Mouse (Mus musculus) right cerebral cortex, postnatal 14 days (tissue): ENCODE measurements around the gene Eci2.
"Not testable (repeated sequence)": the region's sequence is repeated elsewhere in the genome, so short reads cannot be mapped to it uniquely, and the experiment has no call there.

Source experiments
- DNase-seq: peaks from one replicate; pipeline ENCODE4 v3.0.0; 2022

The Eci2 gene

DNA sequence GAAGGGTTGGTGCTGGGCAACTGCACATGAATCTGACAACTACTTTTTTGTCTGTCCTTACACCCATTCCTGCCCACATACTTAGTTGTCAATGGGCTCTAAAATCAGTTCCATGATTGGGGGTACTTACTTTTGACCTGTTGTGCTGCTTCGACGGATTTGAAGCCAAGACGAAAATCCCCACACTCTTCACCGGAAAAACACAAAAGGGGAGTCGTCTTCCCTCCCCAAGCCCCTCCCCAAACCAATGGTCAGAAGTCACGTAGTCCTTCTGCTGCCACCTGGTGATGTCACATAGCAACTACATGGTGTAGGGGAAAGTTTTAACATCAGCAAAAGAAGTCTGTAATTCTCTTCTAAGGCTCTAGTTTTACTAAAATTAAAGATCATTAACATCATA, at the start of gene Eci2:
Eci2 (minus strand) TSS at position 218 of the 400 bp plus-strand sequence.
- no peak for DNase-seq

DNA sequence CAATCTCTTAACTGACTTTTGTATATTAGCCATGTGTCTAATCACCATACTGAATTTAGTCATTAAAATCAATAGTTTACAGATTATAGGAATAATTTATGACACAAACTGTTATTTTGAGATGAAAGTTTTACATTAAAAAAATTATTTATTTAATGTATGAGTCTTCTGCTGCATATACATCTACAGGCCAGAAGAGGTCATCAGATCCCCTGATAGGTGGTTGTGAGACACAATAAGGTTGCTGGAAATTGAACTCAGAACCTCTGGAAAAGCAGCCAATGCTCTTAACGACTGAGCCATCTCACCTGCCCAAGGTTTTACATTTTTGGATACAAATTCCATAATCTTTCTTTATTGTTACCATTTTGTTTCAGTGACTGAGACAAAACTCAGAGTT, 48.0 kb upstream of the Eci2 start:
- DNase-seq, result no peak

DNA sequence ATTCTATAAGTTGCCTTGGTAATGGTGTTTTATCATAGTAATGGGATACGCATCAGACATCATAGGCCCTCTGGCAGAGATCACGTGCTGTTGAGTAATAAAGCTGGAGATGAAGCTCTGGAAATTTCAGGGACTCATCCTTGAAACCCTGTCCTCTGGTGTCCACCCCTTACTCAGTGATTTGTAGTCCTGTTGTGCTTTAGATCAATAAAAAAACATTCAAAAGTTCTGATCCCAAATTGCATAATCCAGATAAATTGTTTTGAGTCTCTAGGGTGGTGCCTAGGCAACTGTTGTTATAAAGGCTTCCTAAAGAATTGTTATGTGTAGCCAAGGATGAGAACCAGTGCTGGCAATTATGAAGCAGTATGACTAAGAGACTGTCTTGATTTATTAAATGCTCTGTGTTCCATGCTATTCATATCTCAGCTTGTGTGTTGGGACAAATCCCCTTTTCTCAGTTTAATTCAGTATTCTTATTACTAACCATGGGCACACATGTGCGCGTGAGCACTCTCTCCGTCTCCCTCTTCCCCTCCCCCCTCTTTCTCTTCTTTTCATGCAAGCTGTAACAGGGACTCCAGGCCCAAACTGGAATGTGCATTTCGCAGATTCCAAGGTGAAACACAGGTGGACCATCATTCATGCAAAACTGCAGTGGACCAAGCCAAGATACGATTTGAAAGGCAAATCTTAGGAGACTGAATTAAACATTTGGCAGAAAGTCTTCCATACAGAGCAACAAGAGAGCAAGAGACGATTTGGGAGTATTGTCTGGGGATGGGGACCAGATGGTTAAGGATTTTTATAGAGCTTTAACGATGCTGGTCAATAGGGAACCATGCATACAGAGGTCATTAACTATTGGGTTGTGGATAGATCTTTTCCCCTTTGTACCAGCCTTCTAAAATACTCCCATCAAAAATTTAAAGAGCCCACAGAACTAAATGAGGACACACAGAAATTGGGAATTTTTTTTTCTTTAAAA, 43.9 kb upstream of the Eci2 start:
- DNase-seq, result no peak

DNA sequence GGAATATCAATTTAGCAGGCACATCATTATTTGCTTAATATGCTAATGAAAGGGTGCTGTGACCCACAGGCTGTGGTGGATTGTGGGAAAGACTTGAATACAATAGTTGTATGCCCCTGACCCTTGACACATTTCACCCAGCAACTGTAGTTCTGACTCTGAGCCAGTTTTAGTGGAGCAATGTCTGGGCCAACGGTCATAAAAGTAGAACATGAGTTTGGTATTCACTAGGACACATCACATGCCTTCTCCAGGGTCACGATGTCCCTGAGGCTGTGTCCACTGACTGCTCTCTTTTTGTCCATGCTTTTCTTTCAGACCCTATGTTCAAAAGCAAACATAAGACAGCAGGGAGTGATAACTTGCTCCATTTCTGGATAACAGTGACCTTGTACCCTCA, 40.2 kb upstream of the Eci2 start:
- DNase-seq, result no peak

DNA sequence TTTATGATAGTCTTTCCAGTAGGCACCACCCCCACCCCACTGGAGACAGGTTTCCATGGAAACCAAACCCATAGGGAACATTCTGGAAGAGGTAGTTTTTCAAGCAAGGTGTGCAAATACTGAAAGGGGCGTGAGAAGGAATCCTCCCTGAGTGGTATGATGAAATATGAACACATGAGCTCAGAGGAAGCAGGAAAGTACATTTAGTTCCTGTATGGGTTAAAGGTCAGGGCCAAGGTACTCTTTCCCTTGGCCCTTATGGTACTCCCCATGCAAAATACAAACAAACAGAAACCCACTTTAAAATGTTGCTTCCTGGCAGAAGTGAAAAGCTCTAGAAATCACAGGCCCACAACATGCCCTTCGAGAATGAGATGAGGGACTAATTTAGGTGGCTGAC, 39.1 kb upstream of the Eci2 start:
- no peak for DNase-seq

DNA sequence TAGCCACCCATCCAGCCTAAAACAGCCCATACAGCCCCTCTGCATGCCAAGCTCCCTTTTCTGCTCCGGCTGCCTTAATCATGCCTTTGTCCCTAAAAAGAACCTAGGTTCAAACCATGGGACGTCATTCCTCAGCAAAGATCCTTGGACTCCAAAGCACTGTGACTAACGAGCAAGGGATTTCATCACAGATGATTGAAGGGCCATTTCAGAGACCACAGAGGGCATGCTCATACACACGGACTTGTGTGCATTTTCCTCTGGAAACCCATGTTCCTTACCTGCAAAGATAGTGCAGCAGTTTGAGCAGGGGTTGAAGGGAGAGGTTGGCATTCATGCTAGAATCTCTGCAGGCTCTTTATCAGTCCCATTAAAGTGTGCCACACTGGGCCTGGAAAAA, 37.5 kb upstream of the Eci2 start:
- no peak for DNase-seq

DNA sequence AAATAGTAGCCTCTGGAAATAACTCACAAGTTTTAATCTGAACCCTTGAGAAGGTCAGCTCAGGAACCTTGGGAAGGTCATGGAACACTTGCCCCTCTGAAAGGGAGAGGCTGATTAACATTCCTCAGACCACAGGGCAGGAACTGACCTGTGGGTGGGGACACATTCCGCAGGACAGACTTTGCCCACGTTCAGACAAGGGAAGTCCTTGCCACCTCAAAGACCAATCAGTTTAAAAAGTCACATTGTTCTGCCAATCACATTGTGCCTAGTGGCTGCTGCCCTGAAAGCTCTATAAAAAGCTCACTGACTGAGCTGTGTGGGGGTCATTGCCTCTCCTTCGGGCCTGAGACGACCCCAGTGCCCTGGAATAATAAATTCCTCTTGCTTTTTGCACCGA, 31.2 kb upstream of the Eci2 start:
- DNase-seq, result no peak

DNA sequence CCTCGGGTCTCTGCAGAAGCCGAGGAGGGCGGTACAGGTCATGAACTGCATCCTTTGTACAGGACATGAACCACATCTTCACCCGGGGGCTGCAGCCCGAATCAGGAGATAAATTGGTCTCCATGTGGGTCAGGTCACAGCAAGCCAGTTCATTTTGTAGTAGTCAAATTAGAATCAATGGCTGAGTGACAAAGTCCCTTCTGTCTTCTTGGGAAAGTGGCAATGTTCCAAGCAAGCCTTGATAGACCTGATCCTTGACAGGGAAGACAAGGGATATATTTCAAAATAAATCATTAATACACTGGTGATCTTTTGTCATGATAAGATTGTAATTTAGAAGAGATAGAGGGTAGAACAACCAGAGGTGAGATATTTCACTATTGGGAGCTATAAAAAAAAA, 9.6 kb upstream of the Eci2 start:
- DNase-seq, result no peak

DNA sequence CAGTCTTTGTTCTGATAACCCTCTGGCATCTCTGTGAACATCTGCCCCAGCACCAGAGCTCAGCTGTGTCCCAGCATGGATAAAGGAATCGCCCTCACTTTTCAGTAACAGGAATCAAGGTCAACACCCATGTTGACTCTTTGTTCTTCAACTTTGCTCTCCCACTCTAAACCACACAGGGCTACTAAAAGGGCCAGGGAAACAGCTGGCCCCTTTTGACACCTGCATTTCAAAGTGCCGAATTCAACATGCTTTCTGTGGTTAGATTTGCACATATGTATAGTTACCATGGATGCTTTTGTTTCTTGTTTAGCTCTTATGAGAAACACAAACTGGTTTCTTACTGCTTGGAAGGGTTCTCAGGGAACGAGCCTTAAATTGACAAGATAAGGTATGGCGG, 8.8 kb upstream of the Eci2 start:
- no peak for DNase-seq

DNA sequence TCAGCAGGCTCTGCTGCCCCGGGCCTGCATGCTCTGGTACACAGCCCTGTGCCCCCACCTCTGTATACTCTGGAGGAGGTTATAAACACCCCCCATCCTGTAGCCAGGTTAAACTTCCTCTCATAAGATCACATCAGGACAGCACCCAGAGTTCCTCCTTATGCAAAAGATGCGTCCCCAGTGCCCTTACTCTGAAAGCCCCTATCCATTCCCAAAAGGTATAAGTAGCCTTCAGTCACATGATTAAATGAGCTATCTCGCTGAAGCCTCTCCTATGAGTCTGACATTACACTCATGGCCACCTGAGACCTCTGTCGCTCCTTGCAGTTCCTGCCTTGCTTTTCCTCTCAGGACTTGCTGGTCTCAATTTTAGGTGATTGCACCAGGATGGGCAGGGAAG, 6.7 kb upstream of the Eci2 start:
- DNase-seq, result no peak

DNA sequence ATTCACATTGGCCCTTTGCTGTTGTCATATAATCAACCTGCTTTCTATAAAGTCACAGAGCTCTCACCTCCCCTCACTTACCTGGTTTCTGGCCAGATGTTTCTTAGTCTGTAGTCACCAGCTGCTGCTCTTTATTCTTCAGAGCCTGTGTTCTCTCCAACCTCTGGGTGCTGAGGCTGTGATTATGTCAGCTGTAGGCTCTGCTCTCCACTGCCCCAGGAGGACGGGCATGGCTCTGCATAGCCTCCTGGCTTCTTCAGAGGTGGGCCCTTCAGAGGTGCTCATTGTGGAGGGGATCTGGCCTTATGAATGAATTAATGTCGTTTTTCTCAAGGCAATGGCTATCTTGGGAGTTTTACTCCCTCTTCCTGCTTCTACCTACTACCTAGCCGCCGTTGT, 4.8 kb upstream of the Eci2 start:
- DNase-seq, result no peak

DNA sequence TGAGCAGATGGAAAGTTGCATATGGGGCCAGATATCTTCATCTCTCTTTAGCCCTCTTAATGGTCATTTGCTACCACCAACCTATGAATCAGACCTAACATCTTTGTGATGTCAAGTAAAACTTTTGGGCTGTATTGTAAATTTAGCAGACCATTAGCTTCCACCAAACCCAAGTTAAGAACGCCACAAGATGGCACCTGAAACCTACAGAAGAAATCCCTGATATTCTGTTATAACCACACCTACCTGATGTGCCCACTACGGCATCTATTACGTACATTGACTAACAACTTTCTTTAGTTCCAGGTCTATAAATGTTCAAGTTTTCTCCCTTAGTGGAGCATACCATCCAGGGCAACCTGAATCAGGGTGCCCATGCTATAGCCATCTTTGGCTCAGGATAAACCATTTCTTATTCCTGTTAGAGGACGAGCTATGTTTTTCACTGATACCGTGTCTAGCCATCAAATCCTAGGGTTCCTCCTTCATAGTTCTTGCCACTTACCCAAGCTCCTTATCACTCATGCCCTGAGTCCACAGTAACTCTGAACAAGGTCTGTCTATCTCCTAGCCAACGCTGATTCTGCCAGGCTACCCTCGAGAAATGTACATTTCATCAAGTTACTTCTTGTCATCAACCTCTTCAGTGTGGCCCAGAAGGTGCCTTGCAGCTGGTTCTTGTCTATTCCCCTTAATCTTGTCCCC, 4.2 kb upstream of the Eci2 start:
- no peak for DNase-seq

DNA sequence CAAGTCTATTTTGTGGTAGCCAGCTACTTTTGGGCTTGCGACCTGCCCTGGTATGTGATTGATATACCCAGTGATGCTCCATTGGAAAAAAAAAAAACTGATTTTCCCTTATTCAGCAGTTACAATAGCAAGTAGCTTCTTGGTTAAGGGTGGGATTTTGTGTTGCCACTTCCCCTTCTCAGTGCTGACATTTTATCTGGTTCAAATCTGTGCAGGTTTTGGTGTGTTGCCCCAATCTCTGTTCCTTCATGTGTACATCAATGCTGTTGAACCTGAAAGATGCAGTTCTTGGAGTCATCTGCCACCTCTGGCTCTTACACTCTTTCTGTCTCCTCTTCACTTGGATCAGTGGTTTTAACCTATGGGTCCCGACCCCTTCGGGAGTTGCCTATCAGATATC, 1.5 kb upstream of the Eci2 start:
- DNase-seq, result no peak

DNA sequence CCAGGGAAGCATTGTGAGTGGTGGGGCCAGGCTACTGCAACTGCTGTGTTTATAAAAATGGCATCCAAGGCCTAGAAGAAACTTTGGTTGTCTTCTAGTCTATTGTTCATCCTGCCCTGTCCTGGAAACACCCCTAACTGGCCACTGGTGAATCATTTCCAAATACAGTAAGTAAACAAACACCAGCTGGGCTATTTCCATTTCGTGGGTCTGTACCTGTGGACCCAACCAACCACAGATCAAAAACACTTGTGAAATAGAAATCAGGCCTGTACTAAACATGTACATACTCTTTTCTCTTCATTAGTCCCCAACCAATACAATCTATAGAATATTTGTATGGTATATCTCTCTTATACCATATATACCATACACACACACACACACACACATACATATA, 3.5 kb downstream of the Eci2 start:
- DNase-seq, result not testable (repeated sequence)

DNA sequence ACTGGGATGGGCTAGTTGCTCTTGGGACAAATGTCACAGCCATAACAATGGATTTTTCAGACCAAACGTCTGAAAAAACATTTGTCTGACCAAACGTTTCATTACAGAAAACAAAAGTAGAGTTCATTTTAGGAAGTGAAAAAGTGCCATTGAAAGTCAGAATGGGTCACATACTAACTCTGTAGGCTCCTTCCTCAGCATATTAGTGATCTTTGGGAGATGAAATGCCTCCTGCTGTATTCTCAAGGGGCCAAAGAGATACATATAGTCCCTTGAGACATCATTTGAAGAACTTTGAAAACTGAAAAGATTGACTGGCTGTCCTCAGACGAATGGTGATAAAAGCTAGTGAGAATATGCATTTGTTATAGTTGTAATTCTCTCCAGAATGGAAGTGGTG, 6.5 kb downstream of the Eci2 start:
- DNase-seq, result no peak

DNA sequence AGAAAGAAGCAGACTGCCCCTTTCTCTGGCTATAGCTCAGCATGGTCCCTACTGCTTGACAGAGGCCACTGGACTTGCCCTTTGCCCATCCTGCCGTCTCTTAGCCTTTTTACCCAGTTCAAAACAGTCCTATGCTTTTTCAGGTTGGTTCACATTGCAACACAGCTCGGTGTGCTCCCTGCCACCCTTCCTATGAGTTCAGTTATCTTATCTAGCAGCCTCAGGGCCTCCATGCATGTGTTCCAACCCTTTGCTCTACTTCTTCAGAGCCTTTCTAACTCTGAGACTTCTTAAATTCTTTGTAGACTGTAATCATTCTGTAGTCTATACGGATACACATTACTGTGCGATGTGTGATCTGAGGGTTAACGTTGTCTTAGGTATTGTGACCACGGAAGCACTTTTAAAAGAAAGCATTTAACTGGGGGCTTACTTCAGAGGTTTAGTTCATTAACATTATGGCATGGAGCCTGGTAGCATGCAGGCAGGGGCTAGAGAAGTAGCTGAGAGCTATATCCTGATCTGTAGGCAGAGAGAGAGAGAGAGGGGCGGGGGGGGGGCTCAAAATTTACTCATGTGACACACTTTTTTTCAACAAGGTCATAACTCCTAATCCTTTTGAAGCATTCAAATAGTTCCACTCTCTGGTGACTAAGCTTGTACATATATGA, 7.9 kb downstream of the Eci2 start:
- DNase-seq, result no peak

DNA sequence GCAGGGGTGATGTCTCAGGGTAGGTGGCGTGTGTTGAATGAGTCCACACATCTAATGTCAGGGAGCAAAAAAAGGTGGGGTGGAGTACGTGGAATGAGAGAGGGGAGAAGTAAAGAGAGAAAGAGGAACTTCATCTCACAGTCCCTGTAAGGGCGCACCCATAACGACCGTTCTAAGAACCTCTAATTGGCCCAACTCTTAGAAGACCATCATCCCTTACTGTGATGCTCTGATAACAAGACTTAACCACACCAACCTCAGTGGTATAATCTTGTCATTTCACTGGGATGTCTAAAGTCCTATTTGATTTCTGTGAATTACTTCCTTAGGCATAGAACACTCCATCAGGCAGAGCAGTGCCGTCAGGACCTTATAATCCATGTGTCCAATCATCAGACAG, 9.5 kb downstream of the Eci2 start:
- DNase-seq, result no peak

DNA sequence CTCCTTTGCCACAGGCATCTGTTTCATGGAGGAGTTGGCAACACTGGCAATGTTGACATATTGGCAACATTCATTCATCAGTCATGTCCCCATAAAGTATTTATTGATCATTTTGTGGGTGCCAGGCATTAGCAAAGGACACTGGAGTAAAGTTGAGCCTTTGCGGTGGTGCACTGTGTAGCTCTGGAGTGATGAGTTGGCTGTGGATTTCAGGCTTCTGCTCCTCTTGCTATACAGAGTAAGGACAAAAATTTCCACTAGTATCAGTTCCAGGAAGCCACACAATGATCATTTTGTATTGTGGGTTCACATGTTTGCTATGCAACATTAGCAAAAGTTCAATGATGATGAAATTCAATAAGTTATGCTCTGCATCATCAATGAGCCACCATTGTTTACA, 10.8 kb downstream of the Eci2 start:
- DNase-seq, result no peak

DNA sequence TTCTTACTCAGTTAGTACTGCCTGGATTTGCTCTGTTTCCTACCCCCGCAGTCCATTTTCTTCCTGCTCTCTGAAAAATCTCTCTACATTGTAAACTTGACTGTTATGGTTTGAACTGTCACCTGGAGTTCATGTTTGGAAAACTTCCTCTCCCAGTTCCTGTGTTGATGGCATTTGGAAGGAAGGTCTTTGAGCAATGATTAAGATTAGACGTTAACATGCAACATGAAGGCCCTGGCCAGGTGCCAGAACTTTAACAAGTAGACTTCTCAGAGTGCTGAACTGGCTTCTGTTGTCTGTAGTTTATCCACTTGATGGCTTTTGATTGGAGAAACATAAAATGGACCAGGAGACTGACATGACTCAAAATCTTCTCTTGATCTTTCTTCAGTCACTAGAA, 31.0 kb downstream of the Eci2 start:
- peak; percentile 18 for DNase-seq

DNA sequence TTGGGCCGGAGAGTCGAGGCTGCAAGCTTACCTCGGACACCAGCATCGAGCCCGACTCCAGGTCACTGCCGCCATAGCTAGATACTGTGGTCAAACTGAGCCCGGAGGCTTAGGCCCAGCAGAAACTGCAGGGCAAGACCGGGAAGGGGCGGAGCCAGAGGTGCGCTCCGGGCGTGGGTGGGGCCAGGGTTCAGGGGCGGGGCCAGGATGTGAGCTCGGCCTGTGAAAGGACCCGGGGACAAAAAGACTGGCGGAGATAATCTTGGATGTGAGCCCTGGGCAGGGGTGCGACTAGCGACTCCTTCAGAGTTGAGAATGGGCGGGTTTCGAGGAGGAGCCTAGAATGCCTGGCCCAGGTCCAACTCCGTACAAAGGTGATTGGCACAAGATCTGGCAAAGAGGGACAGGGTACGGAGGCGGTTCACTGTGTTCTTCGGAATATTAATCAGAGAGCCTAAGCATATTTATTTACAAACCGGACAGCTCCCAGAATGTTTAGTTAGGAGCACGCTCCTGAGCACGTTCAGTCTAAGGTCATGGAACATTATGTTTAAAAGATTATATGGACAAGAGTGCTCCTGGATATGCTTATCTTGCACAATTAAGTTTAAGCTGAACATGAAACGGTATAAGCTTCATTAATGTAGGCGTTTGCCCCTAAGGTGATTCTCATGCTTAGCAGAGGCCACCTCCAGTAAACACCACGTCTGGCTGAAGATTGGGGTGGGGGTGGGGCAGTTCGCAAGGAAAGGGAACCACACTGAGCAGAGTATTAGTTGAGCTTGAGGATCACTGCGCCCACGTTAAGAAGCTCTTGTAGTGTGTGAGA, 32.7 kb downstream of the Eci2 start:
- peak; percentile 84 for DNase-seq

DNA sequence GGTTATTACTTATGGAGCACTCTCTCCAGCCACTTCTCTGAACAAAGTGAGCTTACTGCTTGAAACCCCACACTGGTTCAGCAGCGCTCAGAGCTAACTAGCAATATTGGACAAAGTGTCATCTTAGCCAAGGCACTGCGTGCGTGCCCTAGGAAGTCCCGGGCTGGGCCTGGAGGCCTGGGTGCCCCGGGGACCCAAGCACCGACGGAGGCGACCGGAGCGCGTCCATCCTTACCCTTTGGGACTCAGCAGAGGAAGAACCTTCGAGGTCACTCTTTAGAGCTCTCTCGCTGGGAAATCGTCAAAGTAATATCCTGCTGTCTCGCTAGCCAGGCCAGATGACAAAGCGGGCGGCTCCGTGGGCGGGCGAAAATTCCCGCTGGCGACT, 33.3 kb downstream of the Eci2 start:
- no peak for DNase-seq

DNA sequence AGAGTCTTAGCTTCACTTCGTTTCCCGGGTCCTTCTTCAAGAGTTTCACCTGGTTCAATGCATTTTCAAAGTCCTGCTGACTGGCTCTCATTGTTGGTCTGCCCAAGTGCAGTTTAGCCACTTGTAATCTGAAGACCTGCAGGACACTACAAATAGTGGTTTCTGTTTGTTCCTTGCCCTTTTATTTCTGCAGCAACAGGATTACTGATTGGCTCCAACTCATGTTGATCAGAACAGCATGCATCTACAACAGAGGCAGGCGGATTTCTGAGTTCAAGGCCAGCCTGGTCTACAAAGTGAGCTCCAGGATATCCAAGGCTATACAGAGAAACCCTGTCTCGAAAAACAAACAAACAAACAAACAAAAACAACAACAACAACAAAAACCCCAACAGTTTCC, 33.8 kb downstream of the Eci2 start:
- no peak for DNase-seq
